Mouse (Mus musculus) inflammation-experienced regulatory T-cells, adult 16 weeks (primary cell): ENCODE results near the gene Mcpt8. TPM values are rescaled to one million over a fixed set of nuclear protein-coding genes. Genes with fewer than 3 reads are reported as not detected.

Experiments used
- polyA plus RNA-seq: library from polyadenylated mRNA; unstranded; fragments of 100-300 nt; shearing (Covaris generic); gene quantifications from one replicate; pipeline ENCODE4 v1.2.1, GENCODE M21; 2017

The Mcpt8 gene
- not detected for polyA plus RNA-seq

DNA sequence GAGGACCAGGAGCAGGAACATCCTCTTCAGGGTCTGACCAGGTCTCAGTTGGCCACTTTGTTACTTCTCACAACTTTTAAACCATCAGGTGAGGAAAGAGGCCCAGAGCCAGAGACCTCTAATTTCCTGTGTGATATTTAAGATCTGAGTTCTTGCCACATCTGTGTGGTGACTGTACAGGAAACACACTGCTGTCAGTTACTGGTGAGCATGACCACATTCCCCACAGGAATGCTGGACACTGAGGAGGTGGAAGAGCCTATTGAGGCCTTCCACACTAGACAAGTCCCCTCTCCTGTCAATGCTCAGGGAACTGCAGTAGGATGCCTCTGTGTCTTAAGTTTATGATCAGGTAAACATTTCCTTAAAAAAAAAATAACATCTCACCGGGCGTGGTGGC, at the start of gene Mcpt8:
Mcpt8 (minus strand) TSS at position 107 of the 400 bp plus-strand sequence.

GRCm38 (mm10) chr14:56132508-56132907, 47.4 kb upstream of the Mcpt8 start, which contains the start of gene Gzmd:
Gzmd (minus strand) TSS chr14:56132608.

DNA sequence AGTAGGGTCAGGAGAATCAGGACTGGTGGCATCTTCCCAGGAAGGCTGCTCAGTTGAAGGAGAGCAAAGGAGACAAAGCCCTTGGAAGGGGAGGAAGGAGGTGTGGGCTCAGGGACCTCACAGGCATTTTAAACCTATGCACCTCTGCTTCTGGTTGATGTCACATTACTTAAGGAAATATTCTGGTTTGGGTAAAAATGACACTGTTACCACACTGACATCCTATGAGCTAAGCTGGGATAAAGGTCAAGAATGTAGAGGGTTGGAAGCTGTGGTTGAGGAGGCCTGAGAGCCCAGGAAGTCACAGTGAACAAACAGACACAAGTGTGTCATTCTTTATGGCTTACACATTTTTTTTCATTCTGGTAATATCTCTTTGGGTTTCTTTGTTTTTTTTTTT, 35.5 kb upstream of the Mcpt8 start, which contains the start of gene Gzme:
Gzme (minus strand) TSS at position 101 of the 400 bp plus-strand sequence.

DNA sequence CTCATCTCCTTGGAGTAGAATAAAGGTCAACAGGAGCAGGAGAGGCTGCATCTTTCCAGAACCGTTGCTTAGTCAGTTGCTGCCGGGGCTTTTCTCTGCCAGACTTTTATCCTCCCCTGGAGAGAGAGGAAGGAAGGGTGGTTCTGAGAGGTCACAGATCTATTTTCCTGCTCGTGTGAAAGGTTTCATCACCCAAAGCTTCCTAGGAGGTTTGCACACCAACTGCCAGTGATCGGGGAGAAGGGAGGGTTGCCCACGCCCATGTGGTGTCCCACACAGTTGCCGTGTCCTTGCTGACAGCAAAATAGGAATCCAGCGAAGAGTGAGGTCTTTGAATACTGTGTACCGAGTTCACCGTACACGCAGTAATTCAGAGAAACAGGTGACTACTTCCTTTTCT, 17.3 kb upstream of the Mcpt8 start, which contains the start of gene Ctsg:
Ctsg (minus strand) TSS at position 189 of the 400 bp plus-strand sequence.

GRCm38 (mm10) chr14:56062213-56062612, 22.9 kb downstream of the Mcpt8 start, which contains the start of gene Mcpt4:
Mcpt4 (minus strand) TSS chr14:56062313.

DNA sequence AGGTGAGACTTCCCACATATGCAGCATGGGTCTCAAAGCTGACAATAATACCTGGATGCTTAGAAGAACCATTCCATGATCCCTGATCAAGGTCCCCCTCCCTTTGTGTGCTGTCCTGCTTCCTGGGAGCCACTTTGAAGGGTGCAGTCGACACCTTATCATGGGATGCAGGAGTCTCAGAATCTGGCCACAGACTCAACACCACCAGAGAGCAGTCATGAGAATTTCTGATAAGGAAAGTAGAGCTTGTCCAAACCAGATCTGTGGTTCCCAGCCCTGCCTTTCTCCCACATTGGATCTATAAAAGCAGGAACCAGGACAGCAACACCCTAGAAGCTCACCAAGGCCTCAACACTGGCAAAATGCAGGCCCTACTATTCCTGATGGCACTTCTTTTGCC, 43.3 kb downstream of the Mcpt8 start, which contains the start of gene Mcpt2:
Mcpt2 (plus strand) TSS at position 250 of the 400 bp plus-strand sequence.

Other genes with a start within 250 kb of the Mcpt8 start
- gene Nynrin, start 231.3 kb downstream of the Mcpt8 start, polyA plus RNA-seq, result 1.4 TPM
- 0.13 TPM for gene Cbln3, start 200.9 kb downstream of the Mcpt8 start, polyA plus RNA-seq
- 131 TPM for gene Khnyn, start 200.3 kb downstream of the Mcpt8 start, polyA plus RNA-seq
- gene Sdr39u1, start 185.0 kb downstream of the Mcpt8 start, polyA plus RNA-seq, result 79.0 TPM
- not detected for gene Cma1, start 140.6 kb downstream of the Mcpt8 start, polyA plus RNA-seq
- not detected for gene Cma2, start 134.3 kb downstream of the Mcpt8 start, polyA plus RNA-seq
- gene Mcpt1, start 67.3 kb downstream of the Mcpt8 start, polyA plus RNA-seq, result not detected
- not detected for gene Mcpt9, start 54.8 kb downstream of the Mcpt8 start, polyA plus RNA-seq
- gene Mcpt2, start 43.2 kb downstream of the Mcpt8 start, polyA plus RNA-seq, result not detected
- gene Mcpt4, start 23.0 kb downstream of the Mcpt8 start, polyA plus RNA-seq, result not detected
- not detected for gene Ctsg, start 17.3 kb upstream of the Mcpt8 start, polyA plus RNA-seq
- gene Gzme, start 35.4 kb upstream of the Mcpt8 start, polyA plus RNA-seq, result not detected
- not detected for gene Gzmd, start 47.3 kb upstream of the Mcpt8 start, polyA plus RNA-seq
- not detected for gene Gzmg, start 74.3 kb upstream of the Mcpt8 start, polyA plus RNA-seq
- gene Gzmn, start 89.3 kb upstream of the Mcpt8 start, polyA plus RNA-seq, result not detected
- not detected for gene Gzmf, start 126.1 kb upstream of the Mcpt8 start, polyA plus RNA-seq
- gene Gzmc, start 149.4 kb upstream of the Mcpt8 start, polyA plus RNA-seq, result 3.2 TPM
- gene Gzmb, start 177.0 kb upstream of the Mcpt8 start, polyA plus RNA-seq, result 14.5 TPM